Mouse (Mus musculus) olfactory bulb, adult 2 months (tissue): ENCODE data around the gene Frmd4a. TPM values are rescaled to one million over a fixed set of nuclear protein-coding genes. Genes with fewer than 3 reads are reported as not detected.

Source experiments
- H3K27ac ChIP-seq: fragments of 200-500 bp; 2 replicates; pipeline ENCODE4 v1.5.1; 2012; ENCODE audit warnings: low read depth, low read length; ENCODE audit not compliant: insufficient read depth
- H3K4me1 ChIP-seq: fragments of 200-500 bp; 2 replicates; pipeline ENCODE4 v1.6.1; 2012; ENCODE audit warnings: low read length; ENCODE audit not compliant: control insufficient read depth, insufficient read depth
- H3K4me3 ChIP-seq: fragments of 200-500 bp; 2 replicates; pipeline ENCODE4 v1.5.1; 2012; ENCODE audit warnings: mild to moderate bottlenecking, low read depth, low read length, moderate library complexity; ENCODE audit not compliant: insufficient read depth
- CTCF ChIP-seq: fragments of 200-500 bp; IDR thresholded peaks from 2 replicates; pipeline ENCODE4 v1.5.1; 2012; ENCODE audit warnings: low read depth, mild to moderate bottlenecking, low read length, moderate library complexity; ENCODE audit not compliant: insufficient read depth
- POLR2A ChIP-seq: fragments of 200-500 bp; IDR thresholded peaks from 2 replicates; pipeline ENCODE4 v1.6.1; 2012; ENCODE audit warnings: mild to moderate bottlenecking, low read depth, low read length, moderate library complexity; ENCODE audit not compliant: insufficient read depth
- WGBS: fragments of 180-500 bp; shearing (Covaris S2); methylation state at CpG from one replicate; pipeline ENCODE4 v1.1.7; 2018; 5-methylcytosine and 5-hydroxymethylcytosine counted together
- polyA plus RNA-seq: library from polyadenylated mRNA; stranded (reverse); fragments of >200 nt; gene quantifications from 2 replicates; pipeline ENCODE4 v1.2.4, GENCODE M21; 2012; ENCODE audit warnings: low replicate concordance; ENCODE audit not compliant: missing spikeins, insufficient read depth, insufficient read length

Gene Frmd4a
- polyA plus RNA-seq, 1 experiment: not detected

- TF ChIP-seq POLR2A (no peak), CTCF (no peak)
- peaks cover 18% of the 10 kb centered on the region for H3K4me1 ChIP-seq
- WGBS: 86% methylated on average over 7 of the region's 7 CpGs
- no peak overlapping the region for H3K4me3 ChIP-seq
- H3K27ac ChIP-seq: no peak overlapping the region
Measured at GRCm38 (mm10) chr2:4527094-4527493, 509.6 kb downstream of the Frmd4a start.

GRCm38 (mm10) chr2:4529254-4529729 lies 511.8 kb downstream of the Frmd4a start:
- Histone ChIP-seq H3K4me3 (no peak overlapping the region), H3K4me1 (peaks cover 18% of the 10 kb centered on the region), H3K27ac (peak overlapping the region; percentile 66)
- 29% methylated on average over 9 of the region's 9 CpGs for WGBS
- TF ChIP-seq CTCF (no peak), POLR2A (no peak)

GRCm38 (mm10) chr2:4531533-4532197 lies 514.1 kb downstream of the Frmd4a start:
- no peak overlapping the region for H3K4me3 ChIP-seq
- no peak for TF ChIP-seq POLR2A
- no peak for TF ChIP-seq CTCF
- WGBS: 94% methylated on average over 11 of the region's 11 CpGs
- no peak overlapping the region for H3K27ac ChIP-seq
- peaks cover 18% of the 10 kb centered on the region for H3K4me1 ChIP-seq

GRCm38 (mm10) chr2:4532198-4532568 lies 514.7 kb downstream of the Frmd4a start:
- Histone ChIP-seq H3K27ac (no peak overlapping the region), H3K4me1 (peaks cover 17% of the 10 kb centered on the region), H3K4me3 (no peak overlapping the region)
- no peak for TF ChIP-seq POLR2A
- no peak for TF ChIP-seq CTCF
- WGBS: 99% methylated on average over 5 of the region's 5 CpGs

- Histone ChIP-seq H3K27ac (no peak overlapping the region), H3K4me3 (no peak overlapping the region), H3K4me1 (peaks cover 15% of the 10 kb centered on the region)
- WGBS: 95% methylated on average over 6 of the region's 6 CpGs
- TF ChIP-seq POLR2A: no peak
- no peak for TF ChIP-seq CTCF
Measured at GRCm38 (mm10) chr2:4532945-4533344, 515.4 kb downstream of the Frmd4a start.

- WGBS: 76% methylated on average over 9 of the region's 9 CpGs
- Histone ChIP-seq H3K4me3 (no peak overlapping the region), H3K4me1 (0 out of 2 replicates have a peak, but pooled peaks cover 4% of the 10 kb centered on the region), H3K27ac (no peak overlapping the region)
- TF ChIP-seq POLR2A: no peak
- TF ChIP-seq CTCF: no peak
Measured at GRCm38 (mm10) chr2:4535187-4535864, 517.8 kb downstream of the Frmd4a start.

GRCm38 (mm10) chr2:4541330-4541729 lies 523.8 kb downstream of the Frmd4a start:
- 86% methylated on average over 4 of the region's 4 CpGs for WGBS
- no peak overlapping the region for H3K4me3 ChIP-seq
- no peak overlapping the region for H3K27ac ChIP-seq
- H3K4me1 ChIP-seq: peaks cover 7% of the 10 kb centered on the region; the same call in 1 of the 2 replicates
- TF ChIP-seq POLR2A: no peak
- no peak for TF ChIP-seq CTCF

- no peak for TF ChIP-seq POLR2A
- TF ChIP-seq CTCF: no peak
- Histone ChIP-seq H3K4me3 (no peak overlapping the region), H3K27ac (no peak overlapping the region), H3K4me1 (peaks cover 7% of the 10 kb centered on the region; the same call in 1 of the 2 replicates)
- WGBS: 74% methylated on average over 11 of the region's 11 CpGs
Measured at GRCm38 (mm10) chr2:4541844-4542628, 524.5 kb downstream of the Frmd4a start.
